Mouse (Mus musculus) cerebral cortex, adult 2 months (tissue): ENCODE measurements around the gene Tapbp.

ENCODE experiments used
- WGBS: fragments of 180-500 bp; shearing (Covaris S2); methylation state at CpG from one replicate; pipeline ENCODE4 v1.1.7; 2018; 5-methylcytosine and 5-hydroxymethylcytosine counted together

The Tapbp gene

DNA sequence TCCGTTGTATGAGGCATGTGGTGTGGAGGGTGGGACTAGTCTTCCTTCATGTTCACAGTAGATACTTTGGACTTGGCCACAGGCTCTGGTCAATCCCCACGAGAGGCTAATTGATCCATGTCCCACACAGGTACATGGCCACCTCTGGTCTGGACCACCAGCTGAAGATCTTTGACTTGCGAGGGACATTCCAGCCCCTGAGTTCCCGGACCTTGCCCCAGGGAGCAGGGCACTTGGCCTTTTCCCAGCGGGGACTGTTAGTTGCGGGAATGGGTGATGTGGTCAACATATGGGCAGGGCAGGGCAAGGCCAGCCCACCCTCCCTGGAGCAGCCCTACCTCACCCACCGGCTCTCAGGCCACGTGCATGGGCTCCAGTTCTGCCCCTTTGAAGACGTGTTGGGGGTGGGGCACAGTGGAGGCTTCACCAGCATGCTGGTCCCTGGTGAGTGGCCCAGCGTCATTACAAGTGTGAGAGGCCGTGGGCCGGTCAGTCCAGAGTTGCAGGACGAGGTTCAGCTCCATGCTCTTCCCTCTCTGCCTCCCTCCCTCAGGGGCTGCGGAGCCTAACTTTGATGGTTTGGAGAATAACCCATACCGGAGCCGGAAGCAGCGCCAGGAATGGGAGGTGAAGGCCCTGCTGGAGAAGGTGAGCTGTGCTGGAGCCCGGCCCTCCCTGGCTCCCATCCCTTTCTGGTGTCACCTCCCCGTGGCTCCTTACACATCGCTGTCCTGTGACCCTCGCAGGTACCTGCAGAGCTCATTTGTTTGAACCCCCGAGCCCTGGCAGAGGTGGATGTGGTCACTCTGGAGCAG lies 32.6 kb downstream of the Tapbp start:
- 86% methylated on average over 22 of the region's 22 CpGs for WGBS

DNA sequence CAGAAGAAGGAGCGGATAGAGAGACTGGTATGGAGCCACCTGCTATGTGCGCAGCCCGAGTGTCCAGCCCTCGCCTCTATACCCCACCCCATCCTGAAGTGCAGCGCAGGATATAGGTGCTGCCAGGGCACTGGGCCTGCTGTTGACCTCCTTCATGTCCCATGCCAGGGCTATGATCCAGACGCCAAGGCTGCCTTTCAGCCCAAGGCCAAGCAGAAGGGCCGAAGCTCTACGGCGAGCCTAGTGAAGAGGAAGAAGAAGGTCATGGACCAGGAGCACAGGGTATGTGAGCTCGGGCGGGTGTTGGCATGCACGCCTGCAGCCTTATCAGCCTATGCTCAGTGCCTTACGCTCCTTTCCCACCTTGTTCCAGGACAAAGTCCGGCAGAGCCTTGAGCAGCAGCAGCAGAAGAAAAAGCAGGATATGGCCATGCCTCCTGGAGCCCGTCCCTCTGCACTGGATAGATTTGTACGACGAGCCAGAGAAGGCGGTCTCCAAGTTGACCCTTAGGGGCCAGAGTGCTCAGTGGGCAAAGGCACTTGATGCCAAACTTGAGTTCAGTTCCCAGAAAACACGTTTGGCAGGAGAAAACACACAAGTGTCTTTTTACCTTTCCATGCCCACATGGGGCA lies 33.3 kb downstream of the Tapbp start:
- WGBS: 88% methylated on average over 19 of the region's 19 CpGs

DNA sequence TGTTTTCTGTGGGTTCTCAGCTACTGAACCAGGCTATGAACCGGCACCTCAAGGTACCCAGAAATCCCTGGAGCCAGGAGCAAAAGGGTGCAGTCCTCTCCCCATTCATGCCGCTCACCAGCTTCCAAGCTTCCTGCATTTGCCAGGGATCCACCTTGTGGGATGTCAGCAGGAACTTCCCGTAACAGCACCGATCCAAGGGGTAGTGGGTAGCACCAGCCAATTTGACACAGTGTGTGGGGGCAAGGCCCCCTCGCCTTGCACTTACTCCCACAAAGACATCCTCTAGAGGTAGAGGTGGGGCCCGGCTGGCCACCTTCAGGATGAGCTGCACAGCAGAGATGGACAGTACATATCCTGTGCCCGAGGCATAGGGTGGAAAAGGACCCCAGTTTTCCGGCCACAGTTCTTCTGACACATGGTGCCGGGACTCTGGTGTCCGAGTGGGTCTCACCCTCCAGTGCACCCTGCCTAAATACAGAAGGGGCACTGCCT lies 34.5 kb downstream of the Tapbp start:
- WGBS: 57% methylated on average over 10 of the region's 10 CpGs

DNA sequence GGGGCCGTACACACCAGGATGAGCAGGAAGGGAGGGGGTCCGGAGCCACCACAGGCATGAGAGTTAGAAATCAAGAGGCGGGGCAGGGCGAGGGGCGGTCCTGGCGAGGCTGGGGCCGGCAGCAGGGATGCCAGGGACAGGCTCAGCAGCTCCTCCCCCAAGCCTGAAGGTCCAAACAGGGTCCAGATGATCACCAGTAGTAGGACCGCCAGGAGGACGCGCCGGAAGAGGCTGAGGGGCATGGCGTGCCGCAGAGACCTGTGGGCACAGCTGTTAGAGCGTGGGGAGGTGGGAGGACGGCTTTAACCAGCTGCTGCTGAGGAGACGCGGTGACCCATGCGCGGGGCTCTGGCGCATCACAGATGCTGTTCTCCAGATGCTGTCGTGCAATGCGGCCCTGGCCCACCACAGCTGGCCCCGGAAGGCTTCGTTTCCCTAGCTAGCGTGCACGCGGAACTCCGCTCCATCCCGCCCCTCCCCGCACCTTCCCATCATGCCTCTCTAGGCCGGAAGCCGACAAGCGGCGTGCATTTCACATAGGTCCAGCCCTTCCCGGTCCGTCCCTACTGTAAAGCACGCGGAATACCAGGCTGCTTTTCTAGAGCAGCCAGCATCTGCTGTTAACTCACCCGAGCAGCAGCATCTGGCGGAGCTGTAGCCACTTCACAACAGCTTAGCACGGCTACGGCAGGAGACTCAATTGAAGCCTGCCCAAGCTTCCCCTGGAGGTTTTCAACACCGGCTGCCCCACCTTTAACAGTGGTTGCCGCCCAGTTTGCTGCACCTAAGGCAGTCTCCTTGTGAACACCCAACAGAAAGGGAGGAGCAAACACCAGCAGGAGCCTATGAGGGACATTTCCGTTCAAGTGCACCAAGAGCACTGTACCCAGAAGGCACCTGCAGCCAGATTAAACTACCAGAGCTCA lies 35.6 kb downstream of the Tapbp start, which contains the start of gene B3galt4:
Gene B3galt4 (minus strand): TSS at position 468 of the 926 bp plus-strand sequence.
- WGBS: under 1% methylated on average over 45 of the region's 45 CpGs

DNA sequence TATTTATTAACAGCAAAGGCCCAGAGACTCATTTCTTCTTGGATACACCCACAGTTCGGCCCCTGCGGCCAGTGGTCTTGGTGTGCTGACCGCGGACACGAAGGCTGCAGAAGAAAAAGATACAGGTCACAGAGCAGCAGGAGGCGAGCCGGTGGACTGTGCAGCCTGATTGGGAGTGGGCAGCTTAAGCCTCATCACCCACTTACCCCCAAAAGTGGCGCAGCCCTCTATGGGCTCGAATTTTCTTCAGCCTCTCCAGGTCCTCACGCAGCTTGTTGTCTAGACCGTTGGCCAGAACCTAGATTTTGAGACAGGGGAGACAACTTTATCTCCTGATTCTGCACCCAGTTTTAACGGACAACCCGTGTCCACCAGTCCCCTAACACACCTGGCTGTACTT lies 36.3 kb downstream of the Tapbp start:
- 77% methylated on average over 13 of the region's 13 CpGs for WGBS

DNA sequence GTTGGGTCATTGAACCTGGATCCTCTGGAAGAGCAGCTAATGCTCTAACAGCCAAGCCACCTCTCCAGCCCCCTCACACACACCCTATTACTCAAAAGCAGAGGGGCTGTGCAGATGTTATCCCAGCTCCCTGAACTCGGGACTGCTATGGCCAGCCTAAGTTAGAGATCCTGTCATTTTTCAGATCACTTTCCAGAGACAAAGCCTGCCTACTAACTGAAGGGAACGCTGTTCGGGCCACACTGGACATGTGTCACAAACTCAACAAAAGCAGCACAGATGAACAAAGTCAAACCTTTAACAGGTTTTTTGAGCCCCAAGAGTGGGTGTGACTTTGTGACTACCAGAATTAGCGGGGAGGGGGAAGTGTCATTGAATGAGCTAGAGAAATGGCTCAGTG lies 37.2 kb downstream of the Tapbp start:
- WGBS: 66% methylated on average over 4 of the region's 4 CpGs

DNA sequence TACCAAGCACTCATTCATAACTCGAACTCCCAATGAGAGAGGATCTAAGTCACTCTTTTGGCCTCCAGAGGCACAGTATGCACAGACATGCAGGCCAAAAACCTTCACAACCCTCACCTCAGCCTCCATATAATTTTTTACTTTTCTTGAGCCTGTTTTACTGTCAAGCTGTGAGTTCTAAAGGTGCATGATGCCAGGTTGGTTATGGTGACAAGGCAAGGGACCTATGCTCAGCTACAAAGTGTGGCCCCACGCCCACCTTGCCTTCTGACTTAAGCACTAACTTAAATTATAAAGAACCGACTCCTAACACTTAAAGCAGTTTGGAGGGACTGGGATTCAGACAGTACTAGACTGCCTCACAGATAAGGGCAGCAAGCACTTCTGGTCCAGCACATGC lies 37.6 kb downstream of the Tapbp start:
- 82% methylated on average over 3 of the region's 3 CpGs for WGBS

DNA sequence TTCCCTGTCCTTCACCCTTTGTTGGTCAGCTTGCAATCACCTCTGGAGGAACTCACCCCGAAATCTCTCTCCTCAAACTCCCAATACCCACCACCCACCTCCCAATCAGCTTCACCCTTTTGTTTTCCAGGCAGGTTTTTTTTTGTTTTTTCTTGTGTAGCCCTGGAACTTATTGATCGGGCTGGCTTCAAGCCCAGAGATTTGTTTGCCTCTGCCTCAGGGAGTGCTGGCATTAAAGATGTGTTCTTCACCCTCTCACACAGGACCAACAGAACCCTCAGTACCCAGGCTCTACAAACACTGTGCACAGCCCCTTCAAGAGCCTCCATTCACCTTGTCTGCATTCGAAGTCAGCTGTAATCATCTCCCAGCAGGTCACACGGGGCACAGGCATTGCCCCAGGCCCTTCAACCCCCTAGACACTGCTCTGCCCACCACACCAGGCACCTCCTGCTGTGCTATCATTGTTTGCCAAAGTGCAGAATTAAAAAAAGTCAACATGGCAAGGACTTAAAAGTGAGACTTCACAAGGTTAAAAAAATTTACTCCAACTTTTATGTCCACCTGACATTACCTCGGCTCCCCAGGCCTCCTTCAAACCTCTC lies 38.4 kb downstream of the Tapbp start:
- WGBS: 16% methylated on average over 5 of the region's 5 CpGs

DNA sequence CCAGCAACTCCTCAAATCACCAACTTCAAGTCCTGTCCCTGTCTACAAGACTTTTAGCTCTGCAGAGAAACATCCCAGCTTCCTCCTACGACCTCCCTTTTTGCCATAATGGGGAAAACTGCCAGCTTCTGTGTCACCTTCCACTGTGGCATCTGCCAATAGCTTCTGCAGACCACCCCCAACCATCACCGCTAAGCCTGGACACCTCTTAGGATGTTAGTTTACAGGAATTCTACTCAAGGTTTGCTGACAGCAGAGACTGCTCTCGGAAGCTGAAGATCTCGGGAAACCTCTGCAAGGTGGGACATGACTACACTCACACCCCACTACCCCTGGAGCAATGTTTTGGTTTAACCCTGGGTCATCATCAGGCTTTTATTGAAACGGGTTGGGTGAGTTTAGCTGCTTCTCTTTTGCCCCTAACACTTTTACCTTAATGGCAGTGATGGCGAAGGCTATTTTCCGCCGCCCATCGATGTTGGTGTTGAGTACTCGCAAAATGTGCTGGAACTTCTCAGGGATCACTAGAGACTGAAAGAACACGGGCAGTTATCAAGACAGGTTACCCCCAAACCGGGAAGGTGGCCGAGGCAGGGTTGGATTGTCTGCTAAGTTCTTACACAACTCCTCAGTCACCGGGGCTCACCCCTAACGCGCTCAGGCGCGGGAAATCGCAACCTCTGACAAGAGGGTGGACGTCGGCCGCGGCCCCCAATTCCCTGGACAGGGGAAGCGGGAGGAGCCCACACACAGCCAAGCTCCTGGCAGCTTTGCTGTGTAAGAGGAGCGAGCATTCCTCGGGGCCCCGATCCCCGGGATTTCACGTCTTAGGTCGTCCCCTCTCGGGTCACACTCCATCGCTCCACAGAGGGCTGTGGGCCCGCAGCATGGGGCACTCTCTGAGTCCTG lies 39.2 kb downstream of the Tapbp start:
- under 1% methylated on average over 33 of the region's 33 CpGs for WGBS

DNA sequence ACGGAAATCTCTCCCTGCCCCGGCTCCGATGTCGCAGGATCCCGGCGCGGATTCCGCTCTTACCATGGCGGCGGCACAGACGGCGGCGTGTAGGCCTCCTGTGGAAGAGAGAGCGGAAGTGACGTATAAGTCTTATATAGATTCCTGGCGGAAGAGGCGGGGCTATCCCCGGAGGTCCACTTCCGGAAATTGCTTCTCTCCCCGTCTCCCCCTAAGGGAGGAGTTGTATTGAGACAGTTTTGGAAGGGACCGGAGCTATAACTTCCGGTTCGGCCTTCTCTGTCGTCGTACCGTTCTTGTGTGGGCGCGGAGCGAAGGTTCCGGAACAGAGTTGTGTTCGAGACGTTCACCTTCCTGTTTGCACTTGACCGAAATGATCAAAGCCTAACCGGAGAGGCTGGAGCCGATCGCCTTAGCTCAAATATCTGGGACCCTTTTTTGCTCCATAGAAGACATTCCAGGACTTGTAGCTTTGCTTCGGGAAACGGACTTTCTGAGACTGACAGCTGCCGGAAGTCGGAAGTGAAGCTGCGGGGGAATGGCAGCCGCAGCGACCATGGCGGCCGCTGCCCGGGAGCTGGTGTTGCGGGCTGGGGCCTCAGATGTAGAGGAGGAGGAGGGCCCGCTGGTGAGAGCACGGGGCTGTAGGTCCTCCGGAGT lies 40.0 kb downstream of the Tapbp start, which contains the start of the genes Vps52 and Rps18:
Gene Vps52 (plus strand): TSS at position 258 of the 660 bp plus-strand sequence.
Gene Rps18 (minus strand): TSS at position 447 of the 660 bp plus-strand sequence.
- WGBS: under 1% methylated on average over 50 of the region's 50 CpGs

DNA sequence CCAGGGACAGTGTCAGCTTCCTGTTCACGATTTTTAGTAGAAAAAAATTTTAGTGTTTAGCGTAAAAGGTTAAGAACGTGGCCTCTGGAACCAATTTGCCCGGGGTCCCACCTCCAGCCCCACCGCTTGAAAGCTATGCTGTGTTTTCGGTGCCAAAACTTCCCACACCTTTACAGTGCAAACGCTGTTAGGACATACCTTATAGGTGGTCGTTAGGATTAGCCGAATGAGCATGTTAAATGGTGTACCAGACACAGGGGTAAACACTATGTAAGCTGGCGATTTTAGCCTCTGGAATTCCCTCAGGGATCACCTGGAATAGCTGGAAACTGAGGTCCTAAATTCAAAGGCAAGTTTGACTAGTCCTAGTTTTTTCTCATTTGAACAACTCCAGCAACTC lies 40.6 kb downstream of the Tapbp start:
- WGBS: 6% methylated on average over 10 of the region's 10 CpGs

DNA sequence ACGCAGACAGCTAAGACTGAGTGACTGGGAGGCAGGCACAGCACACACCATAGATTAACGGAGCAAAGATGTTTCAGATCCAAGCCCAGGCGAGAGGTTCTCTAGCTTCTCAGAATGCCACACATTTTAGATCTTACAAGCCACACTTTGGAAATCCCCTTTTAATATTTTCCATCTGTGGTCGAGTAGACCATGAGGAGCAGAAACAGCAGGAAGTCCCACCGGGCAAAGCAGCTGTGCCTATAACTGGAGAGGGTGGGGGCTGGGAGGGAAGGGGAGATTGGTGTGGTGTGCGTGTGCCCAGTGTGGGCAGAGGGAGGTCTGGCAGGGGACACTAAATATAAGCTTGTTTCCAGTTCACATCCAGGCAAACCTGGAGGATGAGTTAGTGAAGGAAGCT lies 41.8 kb downstream of the Tapbp start:
- 84% methylated on average over 6 of the region's 6 CpGs for WGBS

DNA sequence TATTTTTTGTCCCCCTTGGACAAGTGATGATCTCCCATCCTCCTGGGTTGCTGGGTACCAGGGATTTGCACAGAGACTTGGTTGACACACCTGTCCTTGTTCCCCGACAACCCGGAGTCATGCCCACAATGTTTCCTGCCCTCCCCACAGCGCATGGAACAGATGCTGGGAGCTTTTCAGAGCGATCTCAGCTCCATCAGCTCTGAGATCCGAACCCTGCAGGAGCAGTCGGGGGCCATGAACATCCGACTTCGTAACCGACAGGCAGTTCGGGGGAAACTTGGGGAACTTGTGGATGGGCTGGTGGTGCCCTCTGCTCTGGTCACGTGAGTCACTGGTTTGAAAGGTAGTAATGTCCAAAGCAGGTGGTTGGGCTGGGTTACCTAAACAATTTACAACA lies 42.8 kb downstream of the Tapbp start:
- 95% methylated on average over 11 of the region's 11 CpGs for WGBS

DNA sequence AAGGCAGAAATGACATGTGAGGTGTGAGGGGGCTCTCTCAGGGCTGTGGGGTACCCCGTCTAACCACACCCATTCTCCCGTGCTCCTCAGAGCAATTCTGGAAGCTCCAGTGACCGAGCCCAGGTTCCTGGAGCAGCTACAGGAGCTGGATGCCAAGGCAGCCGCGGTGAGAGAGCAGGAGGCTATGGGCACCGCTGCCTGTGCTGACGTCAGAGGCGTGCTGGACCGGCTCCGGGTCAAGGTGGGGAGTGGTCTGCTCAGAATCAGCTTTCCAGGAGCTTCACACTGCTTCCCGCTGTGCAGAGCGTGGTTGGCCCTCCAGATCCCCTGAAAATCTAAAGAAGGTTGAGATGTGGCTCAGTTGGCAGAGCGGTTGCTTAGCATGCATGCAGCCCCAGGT lies 43.4 kb downstream of the Tapbp start:
- 95% methylated on average over 13 of the region's 13 CpGs for WGBS

DNA sequence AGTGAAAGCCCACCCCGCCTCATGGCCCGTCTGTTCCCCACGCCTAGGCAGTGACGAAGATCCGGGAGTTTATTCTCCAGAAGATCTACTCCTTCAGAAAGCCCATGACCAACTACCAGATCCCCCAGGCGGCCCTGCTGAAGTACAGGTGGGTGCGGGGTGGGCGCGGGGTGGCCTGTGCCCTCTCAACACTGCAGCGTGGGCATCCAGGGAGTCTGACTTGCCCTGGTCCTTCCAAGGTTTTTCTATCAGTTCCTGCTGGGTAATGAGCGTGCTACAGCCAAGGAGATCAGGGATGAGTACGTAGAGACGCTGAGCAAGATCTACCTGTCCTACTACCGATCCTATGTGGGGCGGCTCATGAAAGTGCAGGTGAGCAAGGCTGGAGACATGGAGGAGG lies 44.2 kb downstream of the Tapbp start:
- 90% methylated on average over 15 of the region's 15 CpGs for WGBS

DNA sequence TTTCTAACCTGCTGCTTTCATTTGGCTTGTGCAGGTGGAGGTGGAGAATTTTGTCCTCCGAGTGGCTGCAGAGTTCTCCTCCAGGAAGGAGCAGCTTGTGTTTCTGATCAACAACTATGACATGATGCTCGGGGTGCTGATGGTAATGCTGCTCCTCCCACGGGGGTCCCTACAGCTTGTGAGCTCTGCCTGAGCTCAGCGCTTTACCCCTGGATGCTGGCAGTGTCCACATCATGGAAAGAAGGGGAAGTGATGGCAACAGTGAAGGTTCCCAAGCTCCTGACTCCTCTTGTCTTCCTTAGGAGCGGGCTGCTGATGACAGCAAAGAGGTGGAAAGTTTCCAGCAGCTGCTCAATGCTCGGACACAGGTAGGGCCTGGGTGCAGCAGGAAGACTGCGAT lies 47.2 kb downstream of the Tapbp start:
- 89% methylated on average over 7 of the region's 7 CpGs for WGBS

DNA sequence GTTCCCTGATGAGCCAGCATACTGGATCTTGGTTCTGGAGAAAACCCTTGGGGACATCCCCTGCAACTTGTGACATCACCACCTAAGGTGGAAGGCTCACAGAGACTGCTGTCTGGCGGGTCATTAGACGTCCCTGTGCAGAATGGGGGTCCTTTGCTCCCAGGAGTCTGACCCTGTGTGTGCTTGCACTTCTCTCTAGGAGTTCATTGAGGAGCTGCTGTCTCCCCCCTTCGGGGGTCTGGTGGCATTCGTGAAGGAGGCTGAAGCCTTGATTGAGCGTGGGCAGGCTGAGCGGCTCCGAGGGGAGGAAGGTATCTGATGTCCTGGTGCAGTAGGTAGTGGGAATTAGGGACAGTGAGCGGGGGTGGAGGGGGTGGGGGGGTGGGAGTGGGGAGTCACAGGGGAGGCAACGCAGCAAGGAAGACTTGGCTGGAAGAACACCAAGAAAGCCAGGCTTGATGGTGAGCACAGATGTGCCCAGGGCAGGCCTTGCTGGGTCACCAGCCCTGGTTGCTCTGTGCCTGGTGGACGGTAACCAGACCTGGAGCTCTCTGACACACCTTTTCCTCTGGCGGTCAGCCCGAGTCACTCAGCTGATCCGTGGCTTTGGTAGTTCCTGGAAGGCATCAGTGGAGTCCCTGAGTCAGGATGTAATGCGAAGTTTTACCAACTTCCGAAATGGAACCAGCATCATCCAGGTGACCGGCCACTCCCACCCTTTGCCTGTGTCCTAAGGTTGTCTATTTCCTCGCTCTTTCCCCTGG lies 49.6 kb downstream of the Tapbp start:
- 88% methylated on average over 17 of the region's 17 CpGs for WGBS

DNA sequence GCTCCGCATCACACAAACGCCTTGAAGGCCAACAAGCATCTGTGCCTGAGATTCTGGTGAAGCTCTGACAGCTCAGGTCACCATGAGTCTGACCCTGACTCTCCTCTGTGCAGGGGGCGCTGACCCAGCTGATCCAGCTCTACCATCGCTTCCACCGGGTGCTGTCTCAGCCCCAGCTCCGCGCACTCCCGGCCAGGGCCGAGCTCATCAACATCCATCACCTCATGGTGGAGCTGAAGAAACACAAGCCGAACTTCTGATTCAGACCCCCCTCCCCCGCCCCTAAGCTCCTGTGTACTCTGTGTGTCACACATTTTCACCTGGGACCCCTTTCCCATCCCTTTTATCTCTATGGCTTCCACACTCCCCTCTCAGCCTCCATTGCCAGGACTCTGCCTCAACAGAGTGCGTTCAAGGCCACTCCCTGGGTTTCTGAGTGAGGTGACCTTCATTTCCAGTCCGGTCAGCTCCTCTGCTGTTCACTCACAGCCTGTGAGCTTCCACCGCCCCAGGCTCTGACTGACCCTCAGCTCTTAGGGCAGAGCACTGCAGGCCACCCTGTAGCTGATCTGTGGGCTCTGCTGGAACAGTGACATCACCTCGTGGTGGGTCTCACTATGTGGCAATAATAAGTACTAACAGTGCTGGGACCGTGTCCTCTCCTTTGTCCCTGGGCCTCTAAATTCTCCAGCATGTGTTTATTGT lies 50.3 kb downstream of the Tapbp start:
- WGBS: 89% methylated on average over 16 of the region's 16 CpGs
